Mouse (Mus musculus) ovary, adult 18-20 months (tissue): ENCODE measurements at regions not wholly inside any gene's neighbourhood (a gene's known extent, or its start where the extent isn't known, plus 50 kb on each side); places are given as distances from the start of the nearest gene placed in this dataset.
A peak's percentile ranks its signal among the peaks of the same experiment; 100 is the strongest.
"Not testable (repeated sequence)": the region's sequence is repeated elsewhere in the genome, so short reads cannot be mapped to it uniquely, and the experiment has no call there.

Experiments used
- DNase-seq: peaks from one replicate; pipeline ENCODE4 v3.0.0; 2022; ENCODE audit warnings: low spot score, mixed read lengths

DNA sequence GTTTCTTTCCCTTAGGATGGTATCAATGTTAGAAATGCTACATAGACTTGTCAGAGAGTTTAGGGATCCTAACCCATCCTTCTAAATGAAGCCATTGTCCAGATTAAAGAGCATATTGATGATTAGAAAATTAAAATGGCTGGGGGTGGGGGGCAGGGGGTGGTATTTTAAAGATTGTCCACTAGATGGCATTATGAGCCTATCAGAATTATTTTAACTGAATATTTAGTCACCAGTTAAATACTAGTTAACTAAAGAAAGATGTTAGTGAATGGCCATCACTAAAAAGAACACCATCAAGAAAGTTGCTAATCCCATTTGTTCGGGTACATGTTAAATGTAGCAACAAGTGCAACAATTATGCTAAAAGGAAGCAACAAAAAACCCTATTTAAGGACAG lies 1909.6 kb upstream of the 5930422O12Rik start:
- DNase-seq: no peak

DNA sequence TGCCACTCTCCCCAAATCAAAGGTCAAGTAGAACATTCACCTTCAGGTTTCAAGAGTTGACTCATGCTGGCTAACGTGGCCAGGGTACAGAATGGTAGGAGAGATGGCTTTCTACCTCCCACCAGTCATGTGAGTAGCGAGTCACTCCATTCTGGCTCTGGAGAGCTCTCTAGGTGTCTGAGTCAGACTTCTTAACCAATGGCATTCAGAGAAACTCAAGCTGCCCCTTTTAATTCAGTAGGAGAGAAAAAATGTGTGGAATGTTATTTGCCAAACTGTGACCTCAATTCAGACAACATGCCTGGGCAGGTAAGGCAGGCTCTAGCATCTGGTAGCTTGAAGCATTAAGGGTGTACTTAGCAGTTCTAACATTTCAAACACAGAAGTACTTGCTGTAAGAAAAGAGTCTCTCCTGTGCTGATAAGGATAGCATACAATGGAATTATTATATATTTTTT lies 1907.5 kb upstream of the 5930422O12Rik start:
- no peak for DNase-seq

GRCm38 (mm10) chr8:31525071-31525470 lies 1903.4 kb upstream of the 5930422O12Rik start:
- no peak for DNase-seq

DNA sequence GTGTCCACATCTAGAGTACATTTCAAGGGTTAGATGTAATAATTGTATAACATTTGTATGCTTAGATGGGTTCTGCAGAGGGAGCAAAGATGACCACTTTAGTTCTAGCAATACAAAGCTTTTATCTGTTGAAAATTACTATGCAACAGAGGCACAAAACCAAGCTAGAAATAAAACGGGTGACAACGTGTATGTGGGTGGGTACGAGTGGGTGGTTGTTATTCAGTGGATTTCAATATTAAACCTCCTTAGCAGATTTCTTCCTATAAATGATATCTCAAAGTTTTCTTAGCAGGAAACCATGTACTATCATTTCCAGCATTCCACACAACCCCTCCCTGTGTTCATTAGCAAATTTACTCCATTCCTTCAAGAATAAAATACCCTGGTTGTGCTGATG lies 1889.3 kb upstream of the 5930422O12Rik start:
- DNase-seq: no peak

DNA sequence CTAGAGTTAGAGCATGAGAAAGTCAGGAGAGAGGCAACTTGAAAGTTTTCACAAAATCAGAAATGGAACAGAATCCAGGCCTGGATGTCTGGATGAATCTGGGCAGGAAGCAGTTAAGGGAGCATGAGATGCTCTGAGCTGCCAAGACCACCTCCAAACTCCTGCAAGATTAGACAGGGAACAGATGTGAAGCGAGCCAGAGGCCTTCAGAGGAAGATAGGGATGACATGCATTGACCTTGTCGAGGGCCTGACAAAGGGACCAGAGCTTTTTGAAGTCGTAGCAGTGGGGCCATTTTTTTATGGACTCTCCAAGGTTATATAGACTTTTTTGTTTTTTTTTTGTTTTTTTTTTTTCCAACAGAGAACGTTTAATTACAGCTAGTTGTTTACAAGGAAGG lies 1886.9 kb upstream of the 5930422O12Rik start:
- DNase-seq: peak; percentile 21

DNA sequence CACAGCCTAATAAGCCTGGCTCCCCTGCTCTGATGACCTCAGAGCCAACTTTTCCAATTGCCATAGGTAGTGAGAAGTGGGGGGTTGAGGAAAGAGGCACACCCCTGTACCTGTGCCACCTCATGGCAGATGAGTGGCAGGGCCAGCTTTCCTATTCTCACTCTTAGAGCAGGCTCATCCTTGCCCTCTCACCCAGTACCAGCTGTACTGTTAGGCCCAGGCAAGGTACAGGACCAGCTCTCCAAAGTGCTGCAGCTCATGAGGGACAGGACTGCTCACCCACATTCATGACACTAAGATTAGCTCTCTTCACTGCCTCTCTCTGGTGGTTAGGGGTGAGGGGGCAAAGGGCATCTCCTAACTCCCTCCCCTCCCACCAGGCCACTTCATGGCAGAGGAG lies 1854.4 kb upstream of the 5930422O12Rik start:
- no peak for DNase-seq

DNA sequence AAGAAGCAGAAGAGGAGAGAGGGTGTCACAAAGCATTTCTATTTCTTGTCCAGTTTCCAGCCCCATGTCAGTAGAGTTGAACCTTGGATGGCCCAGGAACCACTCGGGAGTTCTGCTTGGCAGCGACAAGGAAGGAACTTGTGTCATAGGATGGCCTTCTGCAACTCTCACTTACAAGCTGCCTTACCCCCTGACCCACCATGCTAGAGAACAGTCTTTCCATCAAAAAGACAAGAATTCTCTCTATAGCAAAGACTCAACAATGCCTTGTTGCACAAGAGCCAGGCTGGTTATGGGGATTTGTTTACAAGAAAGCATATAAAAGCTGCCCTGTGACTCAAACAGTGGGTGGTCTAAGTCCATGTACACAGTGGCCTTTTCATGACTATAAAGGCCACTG lies 1852.4 kb upstream of the 5930422O12Rik start:
- no peak for DNase-seq

GRCm38 (mm10) chr8:31584661-31585060 lies 1843.8 kb upstream of the 5930422O12Rik start:
- DNase-seq: no peak

GRCm38 (mm10) chr8:31599536-31599935 lies 1829.0 kb upstream of the 5930422O12Rik start:
- DNase-seq: no peak

DNA sequence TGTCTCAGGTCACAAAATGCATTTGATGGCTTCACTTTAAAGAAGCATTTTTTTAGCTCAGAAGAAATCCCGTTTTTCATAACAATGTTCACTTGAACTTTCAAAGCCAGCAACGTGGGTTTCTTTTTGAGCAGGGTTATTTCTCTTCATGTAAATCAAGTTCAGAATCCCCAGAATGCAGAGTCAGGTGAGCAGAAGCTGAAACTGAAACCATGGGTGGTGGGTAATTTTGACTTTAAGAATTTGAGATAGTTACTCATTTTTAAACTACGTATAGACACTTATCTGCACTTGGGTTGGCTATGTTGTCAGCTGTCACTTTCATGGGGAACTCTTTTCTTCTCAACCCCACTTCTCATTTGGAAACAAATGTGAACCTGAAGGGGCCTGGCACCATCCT lies 1827.5 kb upstream of the 5930422O12Rik start:
- DNase-seq: no peak

GRCm38 (mm10) chr8:31616501-31616900 lies 1812.0 kb upstream of the 5930422O12Rik start:
- no peak for DNase-seq

GRCm38 (mm10) chr8:31627708-31628107 lies 1800.8 kb upstream of the 5930422O12Rik start:
- no peak for DNase-seq

GRCm38 (mm10) chr8:31628146-31628545 lies 1800.4 kb upstream of the 5930422O12Rik start:
- DNase-seq: no peak

DNA sequence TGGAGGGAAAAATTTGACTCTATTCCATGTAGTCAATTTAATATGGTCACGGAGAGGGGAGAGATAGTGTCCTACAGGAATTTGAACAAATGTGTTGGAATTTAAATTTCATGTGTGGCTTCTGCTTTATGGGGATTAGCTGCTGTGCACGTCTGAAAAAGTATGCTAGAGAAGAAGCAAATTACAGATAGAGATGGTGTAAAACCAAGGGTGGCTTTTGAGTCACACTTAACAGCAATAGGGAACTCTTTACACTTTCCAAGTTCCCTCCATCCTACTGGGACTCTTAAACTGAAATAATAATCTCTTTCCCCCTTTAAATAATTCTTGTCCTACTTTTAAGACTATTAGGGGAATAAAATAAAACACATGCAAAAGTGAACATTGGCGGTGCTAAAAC lies 1790.1 kb upstream of the 5930422O12Rik start:
- no peak for DNase-seq

DNA sequence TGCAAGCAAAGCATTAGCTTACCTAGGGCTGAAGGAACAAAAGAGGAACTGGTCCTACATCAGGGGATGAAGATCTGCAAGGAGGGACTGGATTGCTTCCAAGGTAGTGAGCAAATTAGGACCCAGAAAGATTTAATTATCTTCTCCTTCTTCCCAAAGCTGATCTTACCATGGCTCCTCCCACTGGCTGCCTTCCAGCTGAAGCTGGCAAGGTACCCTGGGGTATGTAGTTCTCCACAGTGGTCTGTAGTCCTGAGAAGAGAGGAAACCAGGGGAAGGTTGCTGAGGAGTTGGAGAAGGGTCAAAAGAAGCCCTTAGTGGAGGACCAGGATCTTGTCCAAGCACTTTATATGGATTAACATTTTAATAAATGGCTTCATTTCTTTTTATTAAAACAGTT lies 1764.8 kb upstream of the 5930422O12Rik start:
- no peak for DNase-seq

DNA sequence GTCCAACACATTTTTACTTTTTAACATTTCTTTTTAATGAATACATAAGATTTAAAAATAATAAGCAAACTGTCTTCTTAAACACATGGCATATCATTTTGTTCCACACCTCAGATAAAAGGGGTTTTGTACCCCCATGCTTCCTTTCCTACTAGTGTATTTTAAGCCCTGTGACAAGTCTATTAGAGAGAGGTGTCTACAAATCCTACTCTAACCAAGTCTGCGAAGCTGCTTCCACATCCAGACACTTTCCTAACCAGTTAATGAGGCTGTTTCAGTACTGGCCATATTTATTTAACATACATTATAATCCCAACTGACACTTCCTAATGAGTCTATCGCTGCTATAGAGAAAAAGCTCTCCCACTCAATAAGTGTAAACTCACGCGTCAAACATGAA lies 1763.0 kb upstream of the 5930422O12Rik start:
- no peak for DNase-seq

DNA sequence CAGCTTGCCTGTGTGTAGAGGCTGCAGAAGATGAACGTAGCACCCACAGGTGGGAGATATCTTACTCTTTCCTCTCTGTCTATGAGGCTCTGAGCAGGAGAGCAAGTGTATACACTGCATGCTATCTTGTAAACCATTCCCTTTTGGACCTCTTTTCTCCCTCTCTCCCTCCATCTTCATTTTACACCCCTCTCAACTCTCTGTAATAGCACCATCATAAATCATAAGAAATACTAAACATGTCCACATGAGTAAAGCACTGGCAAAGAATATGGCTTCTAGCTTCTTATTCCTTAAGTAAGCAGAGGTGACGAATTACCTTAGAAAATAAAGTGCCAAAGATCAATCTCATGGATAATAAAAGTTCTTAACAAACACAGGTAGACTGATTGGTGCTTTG lies 1724.3 kb upstream of the 5930422O12Rik start:
- no peak for DNase-seq

DNA sequence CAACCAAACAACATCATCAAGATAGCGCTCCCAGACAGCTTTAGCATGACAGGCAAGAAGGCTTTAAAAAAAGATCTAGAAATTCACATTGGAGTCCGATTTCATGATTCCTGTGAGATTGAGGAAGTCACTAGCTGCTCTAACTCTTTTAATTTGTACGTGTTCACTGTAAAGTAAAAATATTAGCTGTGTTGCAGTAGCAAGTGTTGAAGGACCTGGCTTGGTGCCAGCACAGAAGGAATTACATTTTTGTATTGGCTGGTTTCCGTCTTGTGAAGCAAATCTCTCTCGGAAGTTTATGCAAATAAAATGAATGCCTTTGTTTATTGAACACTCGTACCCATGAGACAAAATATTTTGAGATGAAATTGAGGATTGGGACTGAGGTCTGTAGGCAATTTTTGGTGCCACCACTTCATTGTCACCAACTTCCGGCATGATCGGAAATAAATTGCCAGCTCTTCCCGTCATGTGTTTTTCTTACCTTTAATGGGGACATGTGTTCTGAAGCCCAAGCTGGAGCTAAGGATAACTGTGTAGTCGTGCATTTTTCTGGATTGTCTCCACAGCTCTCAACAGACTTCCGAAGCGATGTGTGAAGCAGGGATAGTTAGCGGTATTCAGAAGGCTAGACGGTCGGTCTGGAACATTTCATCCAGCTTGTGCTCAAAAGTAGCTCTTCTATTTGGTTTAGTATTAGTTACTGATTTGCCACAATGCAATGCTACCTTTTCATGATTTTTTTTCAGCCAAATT lies 1715.0 kb upstream of the 5930422O12Rik start:
- DNase-seq: no peak

- DNase-seq: no peak
Measured at GRCm38 (mm10) chr8:31714077-31714458, 1714.4 kb upstream of the 5930422O12Rik start.

GRCm38 (mm10) chr8:31720021-31720420 lies 1708.5 kb upstream of the 5930422O12Rik start:
- DNase-seq: peak; percentile 7

DNA sequence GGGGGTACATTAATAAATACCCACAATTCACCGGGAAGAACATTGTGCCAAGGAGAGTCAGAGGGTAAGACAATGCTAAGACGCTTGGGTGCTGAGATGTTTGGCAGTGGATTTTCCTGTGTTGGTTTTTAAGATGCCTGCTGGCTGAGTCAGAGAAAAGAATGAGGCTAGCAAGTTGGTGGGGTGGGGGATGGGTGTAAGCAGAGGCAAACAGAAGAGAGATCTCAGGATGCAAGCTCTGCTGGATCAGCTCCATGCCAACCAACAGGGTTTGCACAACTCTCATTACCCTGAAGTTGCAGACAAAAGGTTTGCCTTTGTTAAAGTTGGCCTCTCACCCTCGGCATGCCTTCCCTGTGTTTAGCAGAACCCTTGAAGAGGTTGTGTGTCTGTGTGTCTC lies 1707.9 kb upstream of the 5930422O12Rik start:
- DNase-seq: peak; percentile 2

- DNase-seq: no peak
Measured at GRCm38 (mm10) chr8:31725430-31725829, 1703.1 kb upstream of the 5930422O12Rik start.

- DNase-seq: no peak
Measured at GRCm38 (mm10) chr8:31735610-31736009, 1692.9 kb upstream of the 5930422O12Rik start.

DNA sequence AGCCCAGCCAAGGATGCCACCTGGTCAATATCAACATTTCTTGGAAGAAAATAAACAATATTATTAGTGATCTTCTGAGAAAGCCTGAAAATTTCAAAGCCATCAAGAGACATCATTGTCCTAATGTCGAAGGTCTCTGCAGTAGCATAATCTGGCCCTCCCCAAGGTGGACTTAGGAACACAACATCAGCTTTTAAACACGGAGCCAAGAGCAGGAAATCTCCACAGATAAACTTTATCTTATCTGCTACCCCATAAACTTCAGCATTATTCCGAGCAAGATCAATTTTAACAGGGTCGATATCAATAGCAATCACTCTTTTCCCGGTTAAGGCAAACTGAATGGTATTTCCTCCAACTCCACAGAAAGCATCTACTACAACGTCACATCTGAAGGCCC lies 1691.2 kb upstream of the 5930422O12Rik start:
- DNase-seq: not testable (repeated sequence)
